ENCODE assay signal across 13 mouse cellular contexts in genomic region chr11:120296305-120297144, GRCm38 (mm10). TPM values are rescaled to one million over a fixed set of nuclear protein-coding genes. Genes with fewer than 3 reads are reported as not detected.
A peak's percentile ranks its signal among the peaks of the same experiment; 100 is the strongest.
DNase-seq lines count a peak whose midpoint lies in the region; ATAC-seq and TF ChIP-seq lines count a peak whose summit lies in the region.
"Had no signal": no experiment of that assay in that cellular context is flagged by ENCODE, and none has a peak within 500 bp of the region (broad histone marks: within the 10 kb centered on the region; RNA-seq: fewer than 3 reads in every experiment).

No protein-coding gene starts in this region.

- H3K4me3 ChIP-seq in embryonic facial prominence, embryonic 11.5 days (ENCODE audit: low read depth, low read length), result no peak overlapping the region
- no peak overlapping the region for H3K4me3 ChIP-seq in forebrain, postnatal 0 days (ENCODE audit: low read depth, low read length)
- H3K4me3 ChIP-seq in midbrain, embryonic 15.5 days, result no peak overlapping the region

- peak overlapping the region; percentile 20; the same call in 1 of the 2 replicates for H3K27ac ChIP-seq in embryonic facial prominence, embryonic 11.5 days (replicated peaks; ENCODE audit: low read depth, low read length)
- no peak overlapping the region for H3K27ac ChIP-seq in forebrain, postnatal 0 days (ENCODE audit: low read depth, low read length)
- no peak overlapping the region for H3K27ac ChIP-seq in midbrain, embryonic 15.5 days
- H3K27ac ChIP-seq: kidney, postnatal 0 days had no signal

- H3K36me3 ChIP-seq in embryonic facial prominence, embryonic 11.5 days (replicated peaks; ENCODE audit: control insufficient read depth, insufficient read depth, low read depth, low read length), result no peaks in the 10 kb centered on the region
- no peaks in the 10 kb centered on the region for H3K36me3 ChIP-seq in forebrain, postnatal 0 days (ENCODE audit: insufficient read depth)
- H3K36me3 ChIP-seq in midbrain, embryonic 15.5 days (replicated peaks), result no peaks in the 10 kb centered on the region
- H3K36me3 ChIP-seq: G1E had no signal

- H3K27me3 ChIP-seq in embryonic facial prominence, embryonic 11.5 days (ENCODE audit: control insufficient read depth, insufficient read depth, low read length), result no peaks in the 10 kb centered on the region
- H3K27me3 ChIP-seq in forebrain, postnatal 0 days (ENCODE audit: insufficient read depth, low read length), result no peaks in the 10 kb centered on the region
- H3K27me3 ChIP-seq in midbrain, embryonic 15.5 days (replicated peaks), result no peaks in the 10 kb centered on the region

- peak; percentile 33 for DNase-seq in kidney, postnatal 10 days
- DNase-seq in kidney, adult 8-10 months, result no peak
- DNase-seq in embryonic facial prominence, embryonic 11.5 days (ENCODE audit: low spot score), result peak; percentile 42
- no peak for DNase-seq in forebrain, postnatal 0 days
- DNase-seq in ovary, postnatal 36 days (ENCODE audit: low spot score), result no peak
- DNase-seq in layer of hippocampus, postnatal 10 days (ENCODE audit: low spot score in 2 of 2), result no peak
- DNase-seq: adrenal gland, postnatal 36 days; cerebellum, postnatal 25 days; liver had no signal

- no peaks in the 10 kb centered on the region for H3K9me3 ChIP-seq in embryonic facial prominence, embryonic 11.5 days (replicated peaks; ENCODE audit: control insufficient read depth, low read length)
- no peaks in the 10 kb centered on the region for H3K9me3 ChIP-seq in forebrain, postnatal 0 days (ENCODE audit: low read length)
- no peaks in the 10 kb centered on the region for H3K9me3 ChIP-seq in midbrain, embryonic 15.5 days
- H3K9me3 ChIP-seq: G1E had no signal

- 32% methylated on average over 13 of the region's 13 CpGs for WGBS in embryonic facial prominence, embryonic 11.5 days
- 52% methylated on average over 13 of the region's 13 CpGs for WGBS in forebrain, postnatal 0 days
- 29% methylated on average over 13 of the region's 13 CpGs for WGBS in midbrain, embryonic 15.5 days

- H3K4me2 ChIP-seq in embryonic facial prominence, embryonic 11.5 days (ENCODE audit: low read depth, low read length), result no peak overlapping the region; the same call in 1 of the 2 replicates
- H3K4me2 ChIP-seq in forebrain, postnatal 0 days (ENCODE audit: low read depth), result no peak overlapping the region
- H3K4me2 ChIP-seq in midbrain, embryonic 15.5 days, result no peak overlapping the region

- no peak for ATAC-seq in embryonic facial prominence, embryonic 11.5 days (replicated peaks; ENCODE audit: insufficient number of reproducible peaks, low FRiP score, low TSS enrichment, low read depth)
- peak; percentile 53; the same call in 1 of the 2 replicates for ATAC-seq in forebrain, postnatal 0 days
- ATAC-seq in midbrain, embryonic 15.5 days (replicated peaks), result 0 out of 2 replicates have a peak, but pooled peaks have one; percentile 27
- ATAC-seq in megakaryocyte-erythroid progenitor cell, adult 5-6 weeks (replicated peaks; ENCODE audit: low FRiP score, low TSS enrichment, poor library complexity, severe bottlenecking), result no peak

- H3K9ac ChIP-seq in embryonic facial prominence, embryonic 11.5 days (replicated peaks; ENCODE audit: low read length), result 0 out of 2 replicates have a peak overlapping the region, but pooled peaks have one; percentile 13
- H3K9ac ChIP-seq in forebrain, postnatal 0 days, result no peak overlapping the region
- H3K9ac ChIP-seq in midbrain, embryonic 15.5 days, result no peak overlapping the region

- H3K4me1 ChIP-seq in embryonic facial prominence, embryonic 11.5 days (ENCODE audit: control insufficient read depth, insufficient read depth, low read length), result peaks cover 13% of the 10 kb centered on the region
- H3K4me1 ChIP-seq in forebrain, postnatal 0 days (ENCODE audit: insufficient read depth), result no peaks in the 10 kb centered on the region
- H3K4me1 ChIP-seq in midbrain, embryonic 15.5 days, result peaks cover 29% of the 10 kb centered on the region

- TF ChIP-seq CTCF in forebrain, postnatal 0 days (IDR thresholded peaks at IDR 0.05; ENCODE audit: low read depth), result no peak

RNA-seq across cellular contexts. Expression of gene Actg1, which starts 51.8 kb away (rescaled TPM):
- polyA plus RNA-seq in embryonic facial prominence, embryonic 11.5 days (2014; fragmentation: Nextera tagmentation; extraction: Ambion mirVana), result 3,237 and 3,434 TPM in 2 replicates
- total RNA-seq in forebrain, postnatal 0 days (2014; rRNA removed), result 2,455 and 2,516 TPM in 2 replicates
- 4,096 and 4,381 TPM in 2 replicates for polyA plus RNA-seq in forebrain, postnatal 0 days (2015; fragmentation: Nextera tagmentation; extraction: Ambion mirVana)
- 4,418 and 4,467 TPM in 2 replicates for polyA plus RNA-seq in midbrain, embryonic 15.5 days (2015; fragmentation: Nextera tagmentation; extraction: Ambion mirVana)
- 774 and 823 TPM in 2 replicates for total RNA-seq in megakaryocyte-erythroid progenitor cell, adult 5-6 weeks (2014; fragmentation: Nextera tagmentation)
- 492 and 662 TPM in 2 replicates for total RNA-seq in megakaryocyte-erythroid progenitor cell, adult 5-6 weeks (2017)
- 1,000 to 10,000 TPM; 2,523 to 2,576 TPM for total RNA-seq in layer of hippocampus, postnatal 10 days (2021)

Comparison
In these comparisons a context has a peak if more than half of its experiments do, and no peak if none do; other contexts are left out.
1. DNase-seq: peak in kidney, postnatal 10 days (single experiment) and embryonic facial prominence, embryonic 11.5 days (single experiment); none in kidney, adult 8-10 months (0 of 2), forebrain, postnatal 0 days (single experiment), ovary, postnatal 36 days (single experiment) and layer of hippocampus, postnatal 10 days (0 of 2).
2. ATAC-seq: peak in forebrain, postnatal 0 days (single experiment) and midbrain, embryonic 15.5 days (single experiment); none in embryonic facial prominence, embryonic 11.5 days (single experiment) and megakaryocyte-erythroid progenitor cell, adult 5-6 weeks (single experiment).